Mouse (Mus musculus) hindbrain, postnatal 0 days (tissue): ENCODE data around the gene Sirt7. TPM values are rescaled to one million over a fixed set of nuclear protein-coding genes. Genes with fewer than 3 reads are reported as not detected.

Experiments
- ATAC-seq: fragments of 200-750 bp; cut with Nextera tagmentation; 2 replicates; pipeline ENCODE4 v1.8.0; 2017; ENCODE audit warnings: mild to moderate bottlenecking, moderate TSS enrichment, moderate library complexity
- DNase-seq: peaks from one replicate; pipeline ENCODE4 v3.0.0-alpha.2; 2015; ENCODE audit warnings: low spot score
- H3K27ac ChIP-seq: fragments of 300-500 bp; sonication (generic); 2 replicates; pipeline ENCODE4 v1.5.1; 2014; ENCODE audit warnings: mild to moderate bottlenecking
- H3K27me3 ChIP-seq: fragments of 300-500 bp; sonication (generic); 2 replicates; pipeline ENCODE4 v1.6.1; 2014; ENCODE audit warnings: low read length, mixed read lengths; ENCODE audit not compliant: insufficient read depth
- H3K36me3 ChIP-seq: fragments of 300-500 bp; sonication (generic); 2 replicates; pipeline ENCODE4 v1.6.1; 2014; ENCODE audit warnings: low read length, mixed read lengths; ENCODE audit not compliant: insufficient read depth
- H3K4me1 ChIP-seq: fragments of 300-500 bp; sonication (generic); 2 replicates; pipeline ENCODE4 v1.6.1; 2014; ENCODE audit warnings: antibody characterized with exemption, low read length, mixed read lengths; ENCODE audit not compliant: insufficient read depth
- H3K4me2 ChIP-seq: fragments of 300-500 bp; sonication (generic); 2 replicates; pipeline ENCODE4 v1.6.1; 2014; ENCODE audit warnings: low read depth, mild to moderate bottlenecking, low read length, moderate library complexity, mixed read lengths
- H3K4me3 ChIP-seq: fragments of 300-500 bp; sonication (generic); 2 replicates; pipeline ENCODE4 v1.5.1; 2014; ENCODE audit warnings: low read length
- H3K9ac ChIP-seq: fragments of 300-500 bp; sonication (generic); replicated peaks from 2 replicates; pipeline ENCODE4 v1.6.1; 2014; ENCODE audit warnings: mild to moderate bottlenecking, low read length, moderate library complexity, mixed read lengths
- H3K9me3 ChIP-seq: fragments of 300-500 bp; sonication (generic); 2 replicates; pipeline ENCODE4 v1.6.1; 2016; ENCODE audit warnings: low read length, mixed read lengths
- CTCF ChIP-seq: IDR thresholded peaks from 2 replicates; pipeline ENCODE4 v1.5.1; 2016; ENCODE audit warnings: antibody characterized with exemption, control low read depth, low read depth
- WGBS: fragments of 180-500 bp; shearing (Covaris S2); extraction: QIAGEN DNeasy Blood & Tissue Kit; methylation state at CpG from one replicate; pipeline ENCODE4 v1.1.7; 2014; 5-methylcytosine and 5-hydroxymethylcytosine counted together
- polyA plus RNA-seq: library from polyadenylated mRNA; unstranded; fragments of >200 nt; fragmentation: Nextera tagmentation; extraction: Ambion mirVana; gene quantifications from 2 replicates; pipeline ENCODE4 v1.2.1, GENCODE M21; 2015
- total RNA-seq: library from RNA; depleted of rRNA; stranded (reverse); fragments of >200 nt; gene quantifications from 2 replicates; pipeline ENCODE4 v1.2.3, GENCODE M21; 2014

The Sirt7 gene
- total and polyA plus RNA-seq, 2 experiments from 2014 or later = 32.3 to 32.8 TPM

- no peak overlapping the region for H3K4me2 ChIP-seq
- WGBS = 77% methylated on average over 3 of the region's 3 CpGs
- TF ChIP-seq CTCF = no peak
- no peaks in the 10 kb centered on the region for H3K9me3 ChIP-seq
- no peak overlapping the region for H3K9ac ChIP-seq
- H3K27ac ChIP-seq = no peak overlapping the region
- H3K36me3 ChIP-seq = no peaks in the 10 kb centered on the region
- no peak for DNase-seq
- no peak overlapping the region for H3K4me3 ChIP-seq
- no peaks in the 10 kb centered on the region for H3K4me1 ChIP-seq
- no peak for ATAC-seq
- peaks cover 31% of the 10 kb centered on the region for H3K27me3 ChIP-seq
Observed at GRCm38 (mm10) chr11:120654741-120655140, 29.7 kb upstream of the Sirt7 start.

DNA sequence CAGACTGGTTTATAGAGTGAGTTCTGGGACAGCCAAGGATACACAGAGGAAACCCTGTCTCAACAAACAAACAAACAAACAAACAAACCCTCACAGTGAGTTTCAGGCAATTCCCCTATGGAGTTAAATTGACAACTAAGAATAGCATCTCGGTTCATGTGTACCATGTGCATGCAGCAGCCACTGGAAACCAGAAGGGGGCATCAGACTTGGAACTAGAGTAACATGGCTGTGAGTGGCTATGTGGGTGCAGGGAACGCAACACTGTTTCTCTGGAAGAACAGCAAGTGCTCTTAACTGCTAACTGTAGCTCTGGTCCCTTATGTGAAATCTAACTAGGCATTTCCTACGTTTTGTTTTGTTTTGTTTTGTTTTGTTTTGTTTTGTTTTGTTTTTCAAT is 26.8 kb upstream of the Sirt7 start:
- no peak overlapping the region for H3K9ac ChIP-seq
- no peak overlapping the region for H3K4me2 ChIP-seq
- 0 out of 2 replicates have a peak, but pooled peaks cover 6% of the 10 kb centered on the region for H3K4me1 ChIP-seq
- no peak overlapping the region for H3K27ac ChIP-seq
- no peak overlapping the region for H3K4me3 ChIP-seq
- ATAC-seq (no peak), DNase-seq (no peak)
- H3K36me3 ChIP-seq = no peaks in the 10 kb centered on the region
- peaks cover 4% of the 10 kb centered on the region; the same call in 1 of the 2 replicates for H3K27me3 ChIP-seq
- peak; percentile 40 for TF ChIP-seq CTCF
- WGBS = 73% methylated on average over 3 of the region's 3 CpGs
- no peaks in the 10 kb centered on the region for H3K9me3 ChIP-seq

DNA sequence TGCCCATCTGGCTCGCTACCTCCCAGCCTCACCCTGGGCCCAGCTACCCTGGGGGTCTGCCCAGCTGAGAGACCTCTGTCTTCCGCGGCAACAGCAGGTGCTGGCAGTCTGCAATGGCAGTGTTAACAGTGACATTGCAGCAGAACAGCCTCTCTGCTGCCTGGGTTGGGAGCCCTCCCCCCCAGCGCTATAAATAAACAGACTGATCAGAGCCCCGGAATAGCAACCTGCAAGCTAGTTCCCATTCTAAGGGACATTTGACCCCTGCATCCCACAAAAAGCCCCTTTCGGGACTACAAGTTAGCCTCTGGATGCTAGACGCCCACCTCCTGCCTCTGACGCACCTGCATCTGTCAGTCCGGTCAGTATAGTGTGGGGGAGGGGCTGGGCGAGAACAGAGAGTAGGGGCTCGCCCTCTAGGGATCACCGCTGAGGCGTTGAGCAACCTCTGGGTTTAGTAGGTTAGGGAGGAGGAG is 23.0 kb upstream of the Sirt7 start, which contains the start of gene Myadml2:
Myadml2 (minus strand) TSS at position 158 of the 476 bp plus-strand sequence.
- TF ChIP-seq CTCF = no peak
- 3% methylated on average over 13 of the region's 13 CpGs for WGBS
- ATAC-seq = no peak
- H3K27me3 ChIP-seq = no peaks in the 10 kb centered on the region
- peak within 1 kb of the TSS; percentile 49 for H3K4me2 ChIP-seq
- no peak within 1 kb of the TSS for H3K27ac ChIP-seq
- H3K4me3 ChIP-seq = peak within 1 kb of the TSS; percentile 18
- H3K4me1 ChIP-seq = peaks cover 9% of the 10 kb centered on the region; the same call in 1 of the 2 replicates
- H3K9ac ChIP-seq = peak within 1 kb of the TSS; percentile 28
- peak; percentile 23 for DNase-seq
- no peaks in the 10 kb centered on the region for H3K9me3 ChIP-seq
- no peaks in the 10 kb centered on the region for H3K36me3 ChIP-seq

GRCm38 (mm10) chr11:120647047-120647830 is 22.2 kb upstream of the Sirt7 start:
- Histone ChIP-seq H3K9me3 (no peaks in the 10 kb centered on the region), H3K4me1 (peaks cover 13% of the 10 kb centered on the region; the same call in 1 of the 2 replicates), H3K4me3 (no peak overlapping the region), H3K9ac (no peak overlapping the region; the same call in 1 of the 2 replicates), H3K27me3 (no peaks in the 10 kb centered on the region), H3K27ac (no peak overlapping the region), H3K36me3 (no peaks in the 10 kb centered on the region), H3K4me2 (peak overlapping the region; percentile 49)
- DNase-seq (no peak), ATAC-seq (no peak)
- no peak for TF ChIP-seq CTCF
- WGBS = 81% methylated on average over 35 of the region's 35 CpGs

DNA sequence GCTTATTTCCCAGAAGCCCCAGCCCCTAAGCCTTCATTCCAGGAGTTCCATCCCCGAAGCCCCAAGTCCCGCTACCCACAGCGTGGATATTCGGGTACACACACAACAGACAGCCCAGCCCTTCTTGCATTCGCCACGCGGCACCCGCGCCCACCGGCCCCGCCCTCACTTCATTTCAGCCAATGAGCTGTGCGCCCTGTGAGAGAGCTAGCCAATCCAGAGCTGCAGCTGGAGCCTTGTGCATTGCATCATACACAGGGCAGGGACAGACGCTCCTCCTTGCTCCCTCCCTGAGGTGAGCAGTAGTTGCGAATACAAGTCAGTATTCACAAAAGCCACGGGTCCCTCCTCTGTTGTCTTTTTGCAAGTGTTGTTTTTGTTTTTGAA is 18.6 kb upstream of the Sirt7 start, which contains the start of gene Pycr1:
Pycr1 (minus strand) TSS at position 169 of the 387 bp plus-strand sequence.
- ATAC-seq = peak; percentile 99

DNA sequence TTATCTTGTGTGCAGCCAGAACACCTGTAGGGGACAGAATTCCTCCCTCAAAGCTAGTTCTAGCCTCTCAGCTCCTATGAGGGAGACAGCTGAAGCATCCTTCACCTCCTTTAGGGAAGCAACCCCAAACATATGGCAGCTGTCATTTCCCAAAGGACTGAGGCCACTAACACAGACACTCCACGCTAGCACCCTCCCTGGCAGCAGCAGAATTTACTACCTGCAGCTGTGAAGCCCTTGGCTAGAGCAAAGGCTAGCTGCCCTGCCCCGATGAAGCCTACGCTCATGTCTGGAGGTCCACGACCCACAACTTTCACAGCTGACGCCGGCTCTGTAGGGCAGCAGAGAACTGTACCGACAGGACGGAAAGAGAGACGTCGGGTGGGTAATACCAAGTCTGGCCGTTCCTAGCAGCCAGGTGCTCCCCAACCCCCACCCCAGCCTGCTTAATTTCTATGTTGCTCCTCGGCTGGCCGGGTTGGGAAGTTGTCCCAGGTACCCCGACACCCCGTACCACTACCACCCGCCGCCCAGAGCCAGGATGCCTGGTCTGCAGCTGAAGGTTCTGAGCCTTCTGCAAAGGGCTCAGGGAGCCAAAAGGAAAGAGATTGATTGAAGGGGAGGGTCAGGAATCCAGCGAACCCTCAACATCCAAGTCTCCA is 18.0 kb upstream of the Sirt7 start:
- Histone ChIP-seq H3K27me3 (no peaks in the 10 kb centered on the region), H3K4me1 (peaks cover 11% of the 10 kb centered on the region; the same call in 1 of the 2 replicates), H3K36me3 (no peaks in the 10 kb centered on the region), H3K27ac (peak overlapping the region; percentile 42; the same call in 1 of the 2 replicates), H3K4me3 (peak overlapping the region; percentile 43), H3K4me2 (peak overlapping the region; percentile 75), H3K9me3 (no peaks in the 10 kb centered on the region), H3K9ac (peak overlapping the region; percentile 52)
- DNase-seq (no peak), ATAC-seq (peak; percentile 60)
- TF ChIP-seq CTCF = peak; percentile 13; the same call in 1 of the 2 replicates
- 2% methylated on average over 18 of the region's 18 CpGs for WGBS

More for the DNA sequence above, 18.6 kb upstream of the Sirt7 start, which contains the start of gene Pycr1:
- H3K27ac ChIP-seq = peak within 1 kb of the TSS; percentile 42; the same call in 1 of the 2 replicates
- H3K4me1 ChIP-seq = peaks cover 13% of the 10 kb centered on the region; the same call in 1 of the 2 replicates
- H3K27me3 ChIP-seq = no peaks in the 10 kb centered on the region
- 0% methylated on average over 15 of the region's 15 CpGs for WGBS
- H3K36me3 ChIP-seq = no peaks in the 10 kb centered on the region
- TF ChIP-seq CTCF = no peak
- peak within 1 kb of the TSS; percentile 43 for H3K4me3 ChIP-seq
- peak; percentile 95 for DNase-seq
- no peaks in the 10 kb centered on the region for H3K9me3 ChIP-seq
- peak within 1 kb of the TSS; percentile 75 for H3K4me2 ChIP-seq
- H3K9ac ChIP-seq = peak within 1 kb of the TSS; percentile 52
